Mouse (Mus musculus): ENCODE data around the gene Nudt5.
A peak's percentile ranks its signal among the peaks of the same experiment; 100 is the strongest.
"Not testable (repeated sequence)": the region's sequence is repeated elsewhere in the genome, so short reads cannot be mapped to it uniquely, and the experiment has no call there.

Gene Nudt5

DNA sequence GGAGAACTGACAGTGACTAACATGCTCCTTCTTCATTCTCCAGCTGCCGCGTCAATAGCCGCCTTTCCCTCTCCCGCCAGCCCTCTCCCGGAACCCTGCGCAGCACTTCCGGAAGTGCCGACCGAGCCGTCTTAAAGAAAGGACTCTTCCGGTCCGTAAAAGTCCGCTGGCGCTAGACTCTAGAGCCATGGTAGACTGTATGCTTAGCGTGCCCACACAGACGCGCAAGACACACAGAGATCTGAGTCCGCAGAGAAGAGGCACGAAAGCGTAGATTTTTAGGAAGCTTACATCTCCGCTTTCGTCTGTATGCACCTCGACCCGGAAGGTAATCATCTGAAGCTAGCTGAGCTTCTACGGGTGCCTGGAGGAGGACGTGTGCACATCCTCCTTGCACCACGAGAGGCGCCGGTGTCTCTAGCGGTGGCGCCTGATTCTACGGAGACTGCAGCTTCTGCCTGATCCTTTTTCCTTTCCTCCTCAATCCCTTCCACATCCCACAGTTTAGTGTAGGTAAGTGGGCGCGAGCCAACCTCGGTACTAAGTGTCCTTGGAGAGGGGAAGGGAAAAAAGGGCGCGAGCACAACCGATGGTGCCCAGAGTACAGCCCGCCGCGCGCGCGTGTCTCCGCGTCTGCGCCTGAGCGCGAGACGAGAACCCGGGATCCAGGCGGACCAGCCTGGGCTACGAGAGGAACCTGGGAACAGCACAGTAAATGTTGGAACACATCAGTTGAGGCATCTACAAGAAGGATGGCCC is at the start of gene Nudt5, which contains the start of gene Cdc123:
Nudt5 (plus strand) TSS at position 147 of the 759 bp plus-strand sequence.
Cdc123 (minus strand) TSS at position 292 of the 759 bp plus-strand sequence.
- DNase-seq (ENCODE audit: low spot score in 2 of 2): peak; percentile 62 to 84

- DNase-seq (ENCODE audit: low spot score in 2 of 2): no peak
These were observed 46.8 kb upstream of the Nudt5 start for GRCm38 (mm10) chr2:5797816-5798672.

- DNase-seq (ENCODE audit: low spot score in 2 of 2): no peak
These were observed 43.6 kb upstream of the Nudt5 start for GRCm38 (mm10) chr2:5801182-5801640.

- DNase-seq (ENCODE audit: low spot score in 2 of 2): no peak
These were observed 42.8 kb upstream of the Nudt5 start for GRCm38 (mm10) chr2:5801927-5802590.

- no peak for DNase-seq (ENCODE audit: low spot score in 2 of 2)
These were observed 40.3 kb upstream of the Nudt5 start for GRCm38 (mm10) chr2:5804440-5805045.

GRCm38 (mm10) chr2:5805228-5805627 is 39.6 kb upstream of the Nudt5 start:
- DNase-seq (ENCODE audit: low spot score in 2 of 2): no peak

DNA sequence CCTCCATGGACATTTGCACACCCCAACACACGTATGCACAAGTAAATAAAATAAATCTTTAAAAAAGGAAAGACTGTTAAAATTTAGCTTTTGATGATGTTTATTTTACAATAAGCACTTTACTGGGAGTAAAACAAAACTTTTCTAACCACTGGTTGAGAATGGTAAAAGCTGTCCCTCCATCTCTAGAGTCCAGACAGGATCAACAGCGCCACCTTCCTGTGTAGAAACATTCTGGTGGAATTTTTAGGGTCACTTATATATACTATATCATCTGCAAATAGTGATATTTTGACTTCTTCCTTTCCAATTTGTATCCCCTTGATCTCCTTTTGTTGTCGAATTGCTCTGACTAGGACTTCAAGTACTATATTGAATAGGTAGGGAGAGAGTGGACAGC is 38.6 kb upstream of the Nudt5 start:
- DNase-seq (ENCODE audit: low spot score in 2 of 2): not testable (repeated sequence)

DNA sequence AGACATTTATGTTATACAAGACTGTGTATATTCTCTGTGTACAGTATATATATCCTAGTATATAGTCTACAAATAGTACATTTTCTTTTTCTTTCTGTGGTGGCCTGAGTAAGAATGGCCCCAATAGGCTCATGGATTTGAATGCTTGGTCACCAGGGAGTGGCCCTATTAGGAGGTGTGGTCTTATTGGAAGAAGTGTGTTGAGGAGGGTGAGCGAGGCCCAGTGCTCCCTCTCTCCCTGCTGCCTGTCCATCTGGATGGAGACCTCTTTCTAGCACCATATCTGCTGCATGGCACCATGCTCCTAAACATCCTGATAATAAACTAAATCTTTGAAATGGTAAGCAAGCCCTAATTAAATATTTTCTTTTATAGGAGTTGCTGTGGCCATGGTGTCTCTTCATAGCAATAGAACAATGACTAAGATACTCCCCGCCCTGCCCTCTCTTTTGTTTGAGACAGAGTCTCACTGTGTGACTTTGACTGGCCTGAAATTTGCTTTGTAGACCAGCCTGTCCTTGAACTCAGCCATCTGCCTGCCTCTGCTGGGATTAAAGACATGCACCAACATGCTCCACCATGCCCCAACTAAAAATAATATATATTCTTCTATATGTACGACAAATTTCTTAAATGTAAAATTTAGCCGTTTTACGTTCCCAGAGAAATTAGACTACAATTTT is 34.6 kb upstream of the Nudt5 start:
- DNase-seq (ENCODE audit: low spot score in 2 of 2): no peak

GRCm38 (mm10) chr2:5811235-5811782 is 33.5 kb upstream of the Nudt5 start:
- no peak for DNase-seq (ENCODE audit: low spot score in 2 of 2)

GRCm38 (mm10) chr2:5821264-5821663 is 23.6 kb upstream of the Nudt5 start:
- no peak for DNase-seq (ENCODE audit: low spot score in 2 of 2)

- no peak for DNase-seq (ENCODE audit: low spot score in 2 of 2)
These were observed 22.4 kb upstream of the Nudt5 start for GRCm38 (mm10) chr2:5822449-5822848.

DNA sequence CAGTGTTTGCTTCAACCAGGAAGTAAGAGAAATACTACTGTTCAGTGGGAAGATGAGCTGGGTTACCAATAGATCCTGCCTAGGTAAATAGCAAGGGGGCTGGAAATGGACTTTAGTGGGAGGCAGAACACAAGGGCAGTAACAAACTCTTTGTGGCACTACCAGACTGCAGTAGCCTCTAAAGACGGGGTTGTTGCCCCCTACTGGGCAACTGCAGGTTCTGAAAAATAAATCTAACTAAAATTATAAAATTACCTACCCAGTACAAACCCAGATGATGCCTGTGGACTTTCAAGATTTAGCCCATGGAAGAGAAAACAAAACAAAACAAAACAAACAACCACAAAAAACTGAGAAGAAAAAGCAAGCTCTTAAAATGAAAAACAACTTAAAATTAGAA is 20.6 kb upstream of the Nudt5 start:
- no peak for DNase-seq (ENCODE audit: low spot score in 2 of 2)

DNA sequence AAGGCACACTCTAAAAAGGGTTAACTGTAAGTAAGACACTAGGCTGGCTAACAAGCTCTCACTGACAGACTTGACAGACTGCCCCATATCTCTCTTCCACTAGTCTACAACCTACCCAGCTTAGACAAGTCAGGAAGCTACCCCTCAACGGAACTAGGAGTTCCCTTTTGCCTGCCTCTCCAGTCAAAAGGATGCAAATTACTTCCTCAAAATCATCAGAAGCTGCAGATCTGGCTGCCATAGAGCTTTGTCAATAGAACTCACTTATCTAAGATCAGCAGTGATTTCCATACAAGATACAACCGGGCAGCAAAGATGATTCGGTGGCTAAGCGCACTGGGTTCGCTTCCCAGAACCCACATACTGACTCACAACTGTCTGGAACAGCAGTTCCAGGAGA is 20.1 kb upstream of the Nudt5 start:
- no peak for DNase-seq (ENCODE audit: low spot score in 2 of 2)

DNA sequence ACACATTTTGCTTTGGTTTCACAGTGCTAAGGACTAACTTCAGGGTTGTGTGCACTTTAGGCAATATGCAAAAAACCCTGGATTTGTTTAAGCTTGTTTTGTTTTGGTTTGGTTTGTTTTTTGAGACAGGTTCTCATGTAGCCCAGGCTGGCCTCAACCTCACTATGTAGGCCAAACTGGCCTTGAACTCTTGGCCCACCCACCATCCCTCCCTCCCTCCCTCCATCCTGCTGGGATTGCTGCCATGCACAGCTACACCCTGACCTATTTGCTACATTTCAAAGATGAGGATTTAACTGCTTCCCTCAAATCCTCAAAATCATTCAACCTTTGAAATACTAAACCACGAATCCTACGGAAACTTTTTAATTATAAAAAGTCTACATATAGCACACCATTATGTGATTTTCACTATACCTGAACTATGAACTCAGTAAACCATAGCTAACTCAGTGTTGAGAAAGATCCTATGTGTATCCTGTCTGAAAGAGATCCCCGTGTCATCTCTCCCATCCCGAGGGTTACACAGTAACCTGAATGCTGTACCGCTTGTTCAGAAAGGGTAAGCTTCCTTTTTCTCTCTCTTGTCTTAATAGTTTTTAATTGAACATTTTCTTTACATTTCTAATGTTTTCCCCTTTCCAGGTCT is 19.4 kb upstream of the Nudt5 start:
- DNase-seq (ENCODE audit: low spot score in 2 of 2): no peak

- no peak for DNase-seq (ENCODE audit: low spot score in 2 of 2)
These were observed 4.0 kb upstream of the Nudt5 start for GRCm38 (mm10) chr2:5840815-5841214.

GRCm38 (mm10) chr2:5844181-5844872 is 492 bp upstream of the Nudt5 start:
- DNase-seq (ENCODE audit: low spot score in 2 of 2): no peak

DNA sequence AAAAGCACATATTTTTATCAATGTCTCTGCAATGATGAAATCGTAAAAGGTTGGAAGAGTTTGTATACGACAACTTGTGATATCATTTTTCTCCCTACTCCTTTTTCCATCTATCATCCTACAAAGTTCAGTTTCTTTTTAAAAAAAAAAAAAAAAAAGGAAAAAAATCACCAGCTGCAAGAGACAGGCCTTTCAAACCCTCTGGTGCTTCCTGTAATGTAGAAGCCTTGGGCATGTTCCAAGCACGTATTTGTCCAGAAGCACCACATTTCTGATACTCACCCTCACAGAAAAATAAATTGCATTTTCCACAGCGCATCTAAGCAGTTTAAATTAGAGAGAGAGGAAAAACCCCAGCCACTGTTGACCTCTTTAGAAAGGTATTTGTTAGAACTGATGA is 1.0 kb downstream of the Nudt5 start:
- no peak for DNase-seq (ENCODE audit: low spot score in 2 of 2)

GRCm38 (mm10) chr2:5851116-5851515 is 6.3 kb downstream of the Nudt5 start:
- DNase-seq (ENCODE audit: low spot score in 2 of 2): no peak

DNA sequence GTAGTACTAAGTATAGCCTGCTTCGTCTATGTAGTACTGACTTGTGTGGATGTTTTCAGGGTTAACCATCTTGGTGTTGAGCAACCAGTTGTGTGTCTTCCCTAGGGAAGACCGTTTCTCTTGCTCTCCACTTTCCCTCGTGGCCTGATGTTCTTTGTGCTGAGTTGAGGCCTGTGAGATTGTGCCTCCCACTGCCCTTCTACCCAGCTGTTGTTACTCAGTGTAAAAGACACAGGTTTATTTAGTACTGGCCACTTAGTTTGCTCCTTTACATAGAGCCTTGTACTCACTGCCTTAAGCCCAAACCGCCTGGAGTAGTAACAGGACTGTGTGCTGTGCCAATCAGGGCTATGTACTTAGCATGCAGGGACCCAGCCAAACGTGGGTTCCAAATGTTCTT is 7.0 kb downstream of the Nudt5 start:
- DNase-seq (ENCODE audit: low spot score in 2 of 2): no peak

- DNase-seq (ENCODE audit: low spot score in 2 of 2): no peak
These were observed 18.0 kb downstream of the Nudt5 start, which contains the start of gene Gm13199 for GRCm38 (mm10) chr2:5862834-5863233. TSS of gene Gm13199 (minus strand) at chr2:5862934.
